Mouse (Mus musculus) testis, postnatal 10 days (tissue): ENCODE measurements at regions not wholly inside any gene's neighbourhood (a gene's known extent, or its start where the extent isn't known, plus 50 kb on each side); places are given as distances from the start of the nearest gene placed in this dataset.
"Not testable (repeated sequence)": the region's sequence is repeated elsewhere in the genome, so short reads cannot be mapped to it uniquely, and the experiment has no call there.

Experiments used
- DNase-seq: peaks from one replicate; pipeline ENCODE4 v3.0.0; 2021; ENCODE audit warnings: low spot score

DNA sequence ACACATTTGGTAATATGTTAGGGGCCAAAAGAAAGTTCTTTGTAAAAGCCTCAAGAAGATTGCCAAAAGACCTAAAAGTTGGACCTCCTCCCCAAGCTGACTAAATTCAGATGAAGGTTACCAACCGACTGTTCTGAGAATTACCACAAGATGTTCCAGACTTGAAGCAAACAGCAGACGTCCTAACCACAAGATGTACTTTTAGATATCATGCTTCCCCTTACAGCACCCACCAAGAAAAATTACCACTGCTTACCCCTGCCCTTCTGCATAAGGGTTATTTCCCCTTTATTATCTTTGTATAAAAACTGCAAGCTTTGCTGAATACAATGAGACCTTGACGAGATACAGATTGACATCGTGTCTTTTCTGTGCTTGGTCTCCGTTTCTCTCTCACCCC is 121.6 kb upstream of the Cst10 start:
- no peak for DNase-seq

DNA sequence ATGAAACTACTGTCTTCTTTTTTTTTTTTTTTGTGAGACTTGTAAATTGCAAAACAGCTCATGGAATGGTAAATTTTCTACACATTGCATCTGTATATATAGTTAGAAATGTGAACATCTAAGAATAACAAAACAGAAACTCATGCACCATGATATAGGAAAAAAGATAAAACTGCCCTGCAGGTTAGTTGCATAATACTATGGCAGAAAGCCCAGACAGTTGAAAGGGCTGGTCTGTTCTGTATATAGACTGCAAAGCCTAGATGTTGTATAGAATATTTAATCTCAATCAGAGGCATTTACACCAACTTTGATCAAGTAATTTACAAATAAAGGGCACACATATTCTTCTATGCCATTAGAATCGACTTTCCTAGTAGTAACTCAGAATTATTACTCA is 120.7 kb upstream of the Cst10 start:
- DNase-seq = no peak

DNA sequence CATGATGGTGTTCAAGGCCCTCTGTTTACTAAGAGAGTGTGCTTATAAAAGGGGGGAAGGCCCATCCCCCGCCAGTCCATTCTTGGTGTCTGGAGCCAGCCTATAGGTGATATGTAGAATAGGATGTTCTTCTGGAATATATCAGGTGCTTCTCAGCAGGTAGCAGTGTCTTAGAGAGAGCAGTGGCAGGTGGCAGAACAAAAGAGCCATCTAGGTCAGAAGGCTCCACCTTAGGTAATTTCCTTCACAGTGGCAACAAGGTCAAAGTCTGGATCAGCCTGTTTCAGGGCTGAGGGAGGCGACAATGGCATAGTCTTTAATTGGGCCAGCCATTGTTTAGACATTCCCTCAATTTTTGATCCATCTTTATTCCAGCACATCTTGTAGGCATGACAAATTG is 107.9 kb upstream of the Cst10 start:
- DNase-seq = not testable (repeated sequence)

DNA sequence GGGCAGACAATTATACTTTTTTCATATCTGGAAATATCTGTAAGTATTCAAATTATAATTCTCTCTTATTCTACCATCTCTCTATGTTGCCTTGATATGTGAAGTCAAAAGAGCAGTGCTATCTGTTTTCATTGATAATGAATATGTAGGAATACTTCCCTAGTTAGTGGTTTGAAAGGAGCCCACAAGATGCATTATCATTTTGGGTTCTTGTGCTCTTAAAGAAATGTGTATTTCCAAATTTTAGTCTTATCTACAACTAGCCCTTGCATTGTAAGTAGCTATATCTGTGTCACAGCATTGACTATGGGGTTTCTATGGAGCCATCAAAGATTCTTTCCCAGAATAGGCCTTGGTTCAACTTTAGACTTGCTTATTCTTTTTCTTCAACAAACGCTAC is 99.3 kb upstream of the Cst10 start:
- DNase-seq = no peak

DNA sequence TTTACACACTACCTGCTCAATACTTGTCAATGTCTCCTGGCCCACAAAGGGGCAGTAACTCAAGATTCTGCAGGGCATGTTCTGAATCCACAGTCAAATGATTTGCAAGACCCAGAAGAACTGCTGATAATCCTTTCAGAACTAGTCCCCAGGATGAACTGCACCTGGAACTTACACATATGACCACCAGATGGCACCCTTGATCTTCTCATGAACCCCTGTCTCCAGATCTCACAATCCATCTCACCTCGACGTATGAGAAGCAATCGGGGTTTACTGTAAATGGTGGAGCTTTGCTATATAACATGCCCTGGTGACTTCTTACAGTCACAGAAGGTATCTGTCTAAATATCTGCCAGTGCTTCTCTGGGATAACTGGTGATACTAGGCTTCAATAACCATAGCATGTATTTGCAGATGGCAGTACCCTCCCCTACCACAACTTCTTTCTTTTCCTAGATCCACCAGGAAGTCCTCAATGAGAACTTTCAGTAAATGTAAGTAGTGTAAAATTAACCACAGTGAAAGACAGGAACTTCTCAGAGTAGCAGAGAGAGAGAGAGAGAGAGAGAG is 54.5 kb upstream of the Cst10 start:
- peak; percentile 41 for DNase-seq
